Comparison of ENCODE assay signal across 9 mouse cellular contexts in genomic region chr10:83219729-83220128, GRCm38 (mm10).
A peak's percentile ranks its signal among the peaks of the same experiment; 100 is the strongest.
DNase-seq lines count a peak whose midpoint lies in the region; ATAC-seq and TF ChIP-seq lines count a peak whose summit lies in the region.
"Had no signal": no experiment of that assay in that cellular context is flagged by ENCODE, and none has a peak within 500 bp of the region (broad histone marks: within the 10 kb centered on the region; RNA-seq: fewer than 3 reads in every experiment).

No protein-coding gene starts in this region.

- no peak; the same call in 1 of the 2 replicates for ATAC-seq in frontal cortex, adult (ENCODE audit: low TSS enrichment)
- ATAC-seq in forebrain, embryonic 14.5 days: peak; percentile 66
- peak; percentile 62 for ATAC-seq in hindbrain, postnatal 0 days
- peak; percentile 44; the same call in 1 of the 2 replicates for ATAC-seq in midbrain, postnatal 0 days (ENCODE audit: low FRiP score)

- H3K27me3 ChIP-seq in forebrain, embryonic 14.5 days (replicated peaks; ENCODE audit: control insufficient read depth, insufficient read depth, low read length): no peaks in the 10 kb centered on the region
- no peaks in the 10 kb centered on the region for H3K27me3 ChIP-seq in hindbrain, postnatal 0 days (ENCODE audit: insufficient read depth, low read length)
- H3K27me3 ChIP-seq in midbrain, postnatal 0 days (ENCODE audit: insufficient read depth, low read length): no peaks in the 10 kb centered on the region
- H3K27me3 ChIP-seq: liver, embryonic 15.5 days had no signal

- intact Hi-C loops in left cerebral cortex, postnatal 36 days (cut with DNase I): no loop called here

- no peaks in the 10 kb centered on the region for H3K9me3 ChIP-seq in forebrain, embryonic 14.5 days (replicated peaks; ENCODE audit: control insufficient read depth, low read length)
- H3K9me3 ChIP-seq in hindbrain, postnatal 0 days (ENCODE audit: low read length): no peaks in the 10 kb centered on the region
- no peaks in the 10 kb centered on the region for H3K9me3 ChIP-seq in midbrain, postnatal 0 days (ENCODE audit: low read length)
- H3K9me3 ChIP-seq: liver, embryonic 15.5 days had no signal

- H3K4me1 ChIP-seq in forebrain, embryonic 14.5 days (ENCODE audit: control insufficient read depth, insufficient read depth, low read length): no peaks in the 10 kb centered on the region
- H3K4me1 ChIP-seq in hindbrain, postnatal 0 days (ENCODE audit: insufficient read depth, low read length): no peaks in the 10 kb centered on the region
- H3K4me1 ChIP-seq in midbrain, postnatal 0 days (ENCODE audit: insufficient read depth, low read length): no peaks in the 10 kb centered on the region
- H3K4me1 ChIP-seq: liver, embryonic 15.5 days had no signal

- no peaks in the 10 kb centered on the region for H3K36me3 ChIP-seq in forebrain, embryonic 14.5 days (ENCODE audit: control insufficient read depth, insufficient read depth, low read length)
- no peaks in the 10 kb centered on the region for H3K36me3 ChIP-seq in hindbrain, postnatal 0 days (ENCODE audit: insufficient read depth, low read length)
- H3K36me3 ChIP-seq in midbrain, postnatal 0 days (ENCODE audit: insufficient read depth, low read length): no peaks in the 10 kb centered on the region
- H3K36me3 ChIP-seq: liver, embryonic 15.5 days had no signal

- no peak overlapping the region for H3K9ac ChIP-seq in forebrain, embryonic 14.5 days (ENCODE audit: low read length)
- no peak overlapping the region for H3K9ac ChIP-seq in hindbrain, postnatal 0 days (replicated peaks; ENCODE audit: low read length)
- H3K9ac ChIP-seq in midbrain, postnatal 0 days (replicated peaks; ENCODE audit: low read length, poor library complexity, severe bottlenecking): no peak overlapping the region
- H3K9ac ChIP-seq: liver, embryonic 15.5 days had no signal

- WGBS in forebrain, embryonic 14.5 days: 31% methylated on average over 12 of the region's 12 CpGs
- whole genome bisulfite sequencing in hindbrain, postnatal 0 days: 23% methylated on average over 12 of the region's 12 CpGs
- WGBS in midbrain, postnatal 0 days: 28% methylated on average over 12 of the region's 12 CpGs

- DNase-seq in frontal cortex, adult 2 months (ENCODE audit: extremely low spot score in 1 of 2, low spot score in 1 of 2): peak; percentile 24 to 80
- DNase-seq in c-Kit-positive CD71-positive TER-119-negative erythroid progenitor cells, embryonic 14.5 days (ENCODE audit: low read depth): peak; percentile 39
- peak; percentile 79 for DNase-seq in forebrain, embryonic 14.5 days (ENCODE audit: low spot score)
- DNase-seq in hindbrain, postnatal 0 days (ENCODE audit: low spot score): peak; percentile 75
- DNase-seq in left cerebral cortex, postnatal 36 days (ENCODE audit: low spot score in 2 of 2): peak; percentile 34 to 54
- DNase-seq in midbrain, postnatal 0 days (ENCODE audit: low spot score): peak; percentile 58
- peak; percentile 16 to 24 for DNase-seq in spleen, postnatal 36 days (ENCODE audit: low spot score in 2 of 2)

- H3K4me2 ChIP-seq in forebrain, embryonic 14.5 days (ENCODE audit: low read length): no peak overlapping the region
- no peak overlapping the region for H3K4me2 ChIP-seq in hindbrain, postnatal 0 days (ENCODE audit: low read depth, low read length)
- H3K4me2 ChIP-seq in midbrain, postnatal 0 days (ENCODE audit: low read depth, low read length, poor library complexity, severe bottlenecking): no peak overlapping the region
- H3K4me2 ChIP-seq: liver, embryonic 15.5 days had no signal

- H3K27ac ChIP-seq in forebrain, embryonic 14.5 days (ENCODE audit: low read depth, low read length): no peak overlapping the region
- no peak overlapping the region for H3K27ac ChIP-seq in hindbrain, postnatal 0 days
- H3K27ac ChIP-seq in midbrain, postnatal 0 days (ENCODE audit: low read depth, low read length): no peak overlapping the region
- H3K27ac ChIP-seq: liver, embryonic 15.5 days had no signal

- TF ChIP-seq CTCF in hindbrain, postnatal 0 days (IDR thresholded peaks at IDR 0.05; ENCODE audit: low read depth): peak; percentile 89
- peak; percentile 88 for TF ChIP-seq CTCF in midbrain, postnatal 0 days (IDR thresholded peaks at IDR 0.05)

- no peak overlapping the region for H3K4me3 ChIP-seq in forebrain, embryonic 14.5 days (ENCODE audit: low read depth, low read length)
- no peak overlapping the region for H3K4me3 ChIP-seq in hindbrain, postnatal 0 days (ENCODE audit: low read length)
- H3K4me3 ChIP-seq in midbrain, postnatal 0 days (ENCODE audit: low read depth, low read length): no peak overlapping the region
- H3K4me3 ChIP-seq: liver, embryonic 15.5 days had no signal

Comparison
In these comparisons a context has a peak if more than half of its experiments do, and no peak if none do; other contexts are left out.
1. DNase-seq: peak in every context shown above with its lines; median percentile 79 in forebrain, embryonic 14.5 days; 75 in hindbrain, postnatal 0 days; 58 in midbrain, postnatal 0 days; 52 in frontal cortex, adult 2 months; 44 in left cerebral cortex, postnatal 36 days; 39 in c-Kit-positive CD71-positive TER-119-negative erythroid progenitor cells, embryonic 14.5 days; 20 in spleen, postnatal 36 days.